Mouse (Mus musculus) embryonic facial prominence, embryonic 14.5 days (tissue): ENCODE data around the gene Rimbp3. TPM values are rescaled to one million over a fixed set of nuclear protein-coding genes. Genes with fewer than 3 reads are reported as not detected.

Experiments used
- ATAC-seq: fragments of 200-750 bp; cut with Nextera tagmentation; 2 replicates; pipeline ENCODE4 v1.8.0; 2017; ENCODE audit warnings: low read depth, moderate number of reproducible peaks, moderate TSS enrichment
- DNase-seq: peaks from one replicate; pipeline ENCODE4 v3.0.0-alpha.2; 2015; ENCODE audit warnings: low spot score
- H3K27ac ChIP-seq: fragments of 300-500 bp; sonication (generic); replicated peaks from 2 replicates; pipeline ENCODE4 v1.5.1; 2014; ENCODE audit warnings: low read depth, mild to moderate bottlenecking, low read length, moderate library complexity
- H3K27me3 ChIP-seq: fragments of 300-500 bp; sonication (generic); replicated peaks from 2 replicates; pipeline ENCODE4 v1.6.1; 2014; ENCODE audit warnings: low read length; ENCODE audit not compliant: control insufficient read depth, insufficient read depth
- H3K36me3 ChIP-seq: fragments of 300-500 bp; sonication (generic); 2 replicates; pipeline ENCODE4 v1.6.1; 2014; ENCODE audit warnings: low read length, mixed read lengths; ENCODE audit not compliant: control insufficient read depth, insufficient read depth
- H3K4me1 ChIP-seq: fragments of 300-500 bp; sonication (generic); 2 replicates; pipeline ENCODE4 v1.6.1; 2014; ENCODE audit warnings: antibody characterized with exemption, low read length; ENCODE audit not compliant: control insufficient read depth, insufficient read depth
- H3K4me2 ChIP-seq: fragments of 300-500 bp; sonication (generic); 2 replicates; pipeline ENCODE4 v1.6.1; 2014; ENCODE audit warnings: low read depth, mild to moderate bottlenecking, low read length, moderate library complexity, mixed read lengths
- H3K4me3 ChIP-seq: fragments of 300-500 bp; sonication (generic); 2 replicates; pipeline ENCODE4 v1.5.1; 2014; ENCODE audit warnings: low read depth, mild to moderate bottlenecking, low read length
- H3K9ac ChIP-seq: fragments of 300-500 bp; sonication (generic); 2 replicates; pipeline ENCODE4 v1.6.1; 2014; ENCODE audit warnings: low read depth, mild to moderate bottlenecking, low read length, moderate library complexity, mixed read lengths
- H3K9me3 ChIP-seq: fragments of 300-500 bp; sonication (generic); 2 replicates; pipeline ENCODE4 v1.6.1; 2016; ENCODE audit warnings: low read length; ENCODE audit not compliant: control insufficient read depth
- WGBS: fragments of 180-500 bp; shearing (Covaris S2); extraction: QIAGEN DNeasy Blood & Tissue Kit; methylation state at CpG from one replicate; pipeline ENCODE4 v1.1.7; 2014; 5-methylcytosine and 5-hydroxymethylcytosine counted together
- polyA plus RNA-seq: library from polyadenylated mRNA; unstranded; fragments of >200 nt; fragmentation: Nextera tagmentation; extraction: Ambion mirVana; gene quantifications from 2 replicates; pipeline ENCODE4 v1.2.1, GENCODE M21; 2014

Rimbp3 gene
- polyA plus RNA-seq, 1 experiment from 2014 or later: 0.17 TPM

DNA sequence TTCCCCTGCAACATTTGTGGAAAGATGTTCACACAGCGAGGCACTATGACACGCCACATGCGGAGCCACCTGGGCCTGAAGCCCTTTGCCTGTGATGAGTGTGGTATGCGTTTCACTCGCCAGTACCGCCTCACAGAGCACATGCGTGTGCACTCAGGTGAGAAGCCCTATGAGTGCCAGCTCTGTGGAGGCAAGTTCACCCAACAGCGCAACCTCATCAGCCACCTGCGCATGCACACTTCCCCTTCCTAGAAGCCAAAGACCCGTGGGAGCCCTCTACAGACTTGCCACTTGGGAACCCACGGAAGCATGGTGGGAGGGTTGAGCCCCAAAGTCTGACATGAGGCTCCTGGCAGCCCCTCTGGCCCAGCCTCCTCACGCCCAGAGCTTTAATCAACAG, 50.5 kb downstream of the Rimbp3 start:
- no peak overlapping the region for H3K4me3 ChIP-seq
- no peak overlapping the region for H3K9ac ChIP-seq
- H3K4me1 ChIP-seq: peaks cover 2% of the 10 kb centered on the region; the same call in 1 of the 2 replicates
- H3K27ac ChIP-seq: no peak overlapping the region
- no peaks in the 10 kb centered on the region for H3K27me3 ChIP-seq
- DNase-seq (no peak), ATAC-seq (no peak)
- H3K4me2 ChIP-seq: no peak overlapping the region
- H3K9me3 ChIP-seq: no peaks in the 10 kb centered on the region
- 94% methylated on average over 12 of the region's 12 CpGs for WGBS
- H3K36me3 ChIP-seq: peaks cover 45% of the 10 kb centered on the region

DNA sequence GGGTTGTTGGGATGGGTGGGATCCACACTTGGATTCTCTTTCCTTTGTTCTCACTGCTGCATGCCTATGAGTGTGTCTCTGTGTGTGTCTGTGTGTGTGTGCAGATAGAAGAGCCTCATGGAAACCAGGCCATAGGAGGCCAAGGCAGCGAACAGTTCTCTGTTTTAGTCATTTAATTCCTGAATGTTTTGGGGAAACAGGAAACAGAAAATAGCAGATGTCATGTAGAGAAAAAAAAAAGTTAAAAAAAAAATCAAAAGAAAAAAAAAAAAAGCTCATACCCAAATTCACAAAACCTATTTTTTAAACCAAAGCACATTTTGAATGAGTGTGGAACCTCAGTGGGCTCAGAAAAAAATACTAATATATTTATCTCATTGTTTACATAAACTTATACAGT, 52.9 kb downstream of the Rimbp3 start:
- 80% methylated on average over 1 of the region's 1 CpGs for WGBS

More for the DNA sequence above, 52.9 kb downstream of the Rimbp3 start:
- no peak overlapping the region for H3K4me2 ChIP-seq
- DNase-seq (no peak), ATAC-seq (no peak)
- no peaks in the 10 kb centered on the region for H3K9me3 ChIP-seq
- H3K4me1 ChIP-seq: no peaks in the 10 kb centered on the region
- no peak overlapping the region for H3K4me3 ChIP-seq
- peaks cover 41% of the 10 kb centered on the region for H3K36me3 ChIP-seq
- no peak overlapping the region for H3K9ac ChIP-seq
- no peaks in the 10 kb centered on the region for H3K27me3 ChIP-seq
- H3K27ac ChIP-seq: no peak overlapping the region

Other genes with a start within 250 kb of the Rimbp3 start
- 180 and 182 TPM in 2 replicates for gene Mapk1, start 225.2 kb upstream of the Rimbp3 start, polyA plus RNA-seq
- gene Ypel1, start 138.9 kb upstream of the Rimbp3 start, polyA plus RNA-seq: 29.6 and 36.5 TPM in 2 replicates
- gene Ppil2, start 97.3 kb upstream of the Rimbp3 start, polyA plus RNA-seq: 101 and 117 TPM in 2 replicates
- 16.9 and 24.4 TPM in 2 replicates for gene 2610318N02Rik, start 83.4 kb upstream of the Rimbp3 start, polyA plus RNA-seq
- 40.9 and 47.8 TPM in 2 replicates for gene Sdf2l1, start 76.2 kb upstream of the Rimbp3 start, polyA plus RNA-seq
- 13.3 and 15.1 TPM in 2 replicates for gene Ydjc, start 64.0 kb upstream of the Rimbp3 start, polyA plus RNA-seq
- 0.60 and 0.94 TPM in 2 replicates for gene Ccdc116, start 61.4 kb upstream of the Rimbp3 start, polyA plus RNA-seq
- 301 and 303 TPM in 2 replicates for gene Ube2l3, start 6.0 kb upstream of the Rimbp3 start, polyA plus RNA-seq
- gene Hic2, start 25.0 kb downstream of the Rimbp3 start, polyA plus RNA-seq: 3.0 and 3.5 TPM in 2 replicates
- 6.2 and 10.0 TPM in 2 replicates for gene Tmem191c, start 67.5 kb downstream of the Rimbp3 start, polyA plus RNA-seq
- gene Serpind1, start 122.8 kb downstream of the Rimbp3 start, polyA plus RNA-seq: 1.4 and 2.2 TPM in 2 replicates
- gene Snap29, start 197.4 kb downstream of the Rimbp3 start, polyA plus RNA-seq: 7.3 and 7.6 TPM in 2 replicates
- gene Pi4ka, start 197.7 kb downstream of the Rimbp3 start, polyA plus RNA-seq: 29.9 and 30.7 TPM in 2 replicates
- 59.9 and 63.8 TPM in 2 replicates for gene Crkl, start 243.4 kb downstream of the Rimbp3 start, polyA plus RNA-seq